Mouse (Mus musculus) stomach, embryonic 14.5 days (tissue): ENCODE measurements around the gene Usp30. TPM values are rescaled to one million over a fixed set of nuclear protein-coding genes. Genes with fewer than 3 reads are reported as not detected.
A peak's percentile ranks its signal among the peaks of the same experiment; 100 is the strongest.

Experiments
- ATAC-seq: fragments of 200-750 bp; cut with Nextera tagmentation; 2 replicates; pipeline ENCODE4 v1.8.0; 2017; ENCODE audit warnings: low read depth, moderate TSS enrichment; ENCODE audit not compliant: insufficient number of reproducible peaks, insufficient read depth, low FRiP score
- H3K27ac ChIP-seq: fragments of 300-500 bp; sonication (generic); 2 replicates; pipeline ENCODE4 v1.5.1; 2014; ENCODE audit warnings: mild to moderate bottlenecking, low read length, moderate library complexity, mixed read lengths
- H3K27me3 ChIP-seq: fragments of 300-500 bp; sonication (generic); 2 replicates; pipeline ENCODE4 v1.6.1; 2014; ENCODE audit warnings: low read length, control low read depth, mixed read lengths; ENCODE audit not compliant: control insufficient read depth, insufficient read depth
- H3K36me3 ChIP-seq: fragments of 300-500 bp; sonication (generic); 2 replicates; pipeline ENCODE4 v1.6.1; 2014; ENCODE audit warnings: mild to moderate bottlenecking, control low read depth, low read length, moderate library complexity, mixed read lengths; ENCODE audit not compliant: control insufficient read depth, insufficient read depth
- H3K4me1 ChIP-seq: fragments of 300-500 bp; sonication (generic); 2 replicates; pipeline ENCODE4 v1.6.1; 2014; ENCODE audit warnings: low read length, control low read depth, mixed read lengths; ENCODE audit not compliant: control insufficient read depth, insufficient read depth
- H3K4me2 ChIP-seq: fragments of 300-500 bp; sonication (generic); replicated peaks from 2 replicates; pipeline ENCODE4 v1.6.1; 2014; ENCODE audit warnings: low read depth, low read length, control low read depth
- H3K4me3 ChIP-seq: fragments of 300-500 bp; sonication (generic); 2 replicates; pipeline ENCODE4 v1.5.1; 2014; ENCODE audit warnings: low read depth, low read length, control low read depth
- H3K9ac ChIP-seq: fragments of 300-500 bp; sonication (generic); replicated peaks from 2 replicates; pipeline ENCODE4 v1.6.1; 2014; ENCODE audit warnings: low read depth, mild to moderate bottlenecking, control low read depth, low read length, moderate library complexity, mixed read lengths
- H3K9me3 ChIP-seq: fragments of 300-500 bp; sonication (generic); 2 replicates; pipeline ENCODE4 v1.6.1; 2016; ENCODE audit warnings: low read depth, low read length, control low read depth; ENCODE audit not compliant: control insufficient read depth
- WGBS: fragments of 180-500 bp; shearing (Covaris S2); extraction: QIAGEN DNeasy Blood & Tissue Kit; methylation state at CpG from one replicate; pipeline ENCODE4 v1.1.7; 2014; 5-methylcytosine and 5-hydroxymethylcytosine counted together
- polyA plus RNA-seq: library from polyadenylated mRNA; unstranded; fragments of >200 nt; fragmentation: Nextera tagmentation; extraction: Ambion mirVana; gene quantifications from 2 replicates; pipeline ENCODE4 v1.2.1, GENCODE M21; 2014

The Usp30 gene
- polyA plus RNA-seq, 1 experiment from 2014 or later, result 10.2 TPM

GRCm38 (mm10) chr5:114077009-114077408 lies 11.7 kb downstream of the Usp30 start:
- H3K27me3 ChIP-seq, result no peaks in the 10 kb centered on the region
- H3K9ac ChIP-seq, result no peak overlapping the region
- H3K36me3 ChIP-seq, result no peaks in the 10 kb centered on the region
- no peaks in the 10 kb centered on the region for H3K4me1 ChIP-seq
- 66% methylated on average over 8 of the region's 8 CpGs for WGBS
- H3K27ac ChIP-seq, result no peak overlapping the region
- no peak for ATAC-seq
- H3K9me3 ChIP-seq, result no peaks in the 10 kb centered on the region
- H3K4me2 ChIP-seq, result no peak overlapping the region
- H3K4me3 ChIP-seq, result no peak overlapping the region

- Histone ChIP-seq H3K36me3 (no peaks in the 10 kb centered on the region), H3K4me2 (no peak overlapping the region), H3K9me3 (no peaks in the 10 kb centered on the region), H3K27me3 (no peaks in the 10 kb centered on the region), H3K27ac (no peak overlapping the region), H3K4me1 (no peaks in the 10 kb centered on the region), H3K9ac (no peak overlapping the region), H3K4me3 (no peak overlapping the region)
- no peak for ATAC-seq
- WGBS, result 67% methylated on average over 14 of the region's 14 CpGs
Measured at GRCm38 (mm10) chr5:114085501-114085900, 20.2 kb downstream of the Usp30 start.

GRCm38 (mm10) chr5:114087875-114088480 lies 22.7 kb downstream of the Usp30 start:
- Histone ChIP-seq H3K27me3 (no peaks in the 10 kb centered on the region), H3K27ac (no peak overlapping the region), H3K9me3 (no peaks in the 10 kb centered on the region), H3K4me3 (no peak overlapping the region), H3K4me2 (no peak overlapping the region), H3K9ac (no peak overlapping the region), H3K36me3 (no peaks in the 10 kb centered on the region), H3K4me1 (0 out of 2 replicates have a peak, but pooled peaks cover 4% of the 10 kb centered on the region)
- ATAC-seq, result no peak
- WGBS, result 71% methylated on average over 12 of the region's 12 CpGs

- Histone ChIP-seq H3K27me3 (no peaks in the 10 kb centered on the region), H3K4me3 (no peak overlapping the region), H3K4me1 (0 out of 2 replicates have a peak, but pooled peaks cover 4% of the 10 kb centered on the region), H3K27ac (no peak overlapping the region), H3K9me3 (no peaks in the 10 kb centered on the region), H3K4me2 (peak overlapping the region; percentile 37; the same call in 1 of the 2 replicates), H3K36me3 (no peaks in the 10 kb centered on the region), H3K9ac (no peak overlapping the region)
- WGBS, result 24% methylated on average over 7 of the region's 7 CpGs
- ATAC-seq, result no peak
Measured at GRCm38 (mm10) chr5:114090421-114091013, 25.3 kb downstream of the Usp30 start.

- Histone ChIP-seq H3K27me3 (no peaks in the 10 kb centered on the region), H3K9ac (no peak within 1 kb of the TSS), H3K4me1 (0 out of 2 replicates have a peak, but pooled peaks cover 4% of the 10 kb centered on the region), H3K4me3 (peak within 1 kb of the TSS; percentile 3; the same call in 1 of the 2 replicates), H3K36me3 (no peaks in the 10 kb centered on the region), H3K27ac (no peak within 1 kb of the TSS), H3K4me2 (peak within 1 kb of the TSS; percentile 37), H3K9me3 (no peaks in the 10 kb centered on the region)
- no peak for ATAC-seq
- 2% methylated on average over 40 of the region's 40 CpGs for WGBS
Measured at GRCm38 (mm10) chr5:114091057-114091807, 26.0 kb downstream of the Usp30 start, which contains the start of gene Svop. Svop (minus strand) TSS chr5:114091570.

- ATAC-seq, result peak; percentile 90
- Histone ChIP-seq H3K36me3 (peaks cover 5% of the 10 kb centered on the region), H3K27me3 (no peaks in the 10 kb centered on the region), H3K9ac (peak overlapping the region; percentile 93), H3K4me3 (peak overlapping the region; percentile 78), H3K4me2 (peak overlapping the region; percentile 94), H3K27ac (no peak overlapping the region), H3K4me1 (peaks cover 7% of the 10 kb centered on the region), H3K9me3 (no peaks in the 10 kb centered on the region)
- 7% methylated on average over 37 of the region's 37 CpGs for WGBS
Measured at GRCm38 (mm10) chr5:114099709-114100389, 34.6 kb downstream of the Usp30 start.

GRCm38 (mm10) chr5:114100390-114101099 lies 35.3 kb downstream of the Usp30 start:
- H3K4me2 ChIP-seq, result peak overlapping the region; percentile 94
- H3K27ac ChIP-seq, result no peak overlapping the region
- no peaks in the 10 kb centered on the region for H3K9me3 ChIP-seq
- peak overlapping the region; percentile 78 for H3K4me3 ChIP-seq
- peak; percentile 56; the same call in 1 of the 2 replicates for ATAC-seq
- peak overlapping the region; percentile 93 for H3K9ac ChIP-seq
- H3K36me3 ChIP-seq, result peaks cover 6% of the 10 kb centered on the region
- H3K27me3 ChIP-seq, result no peaks in the 10 kb centered on the region
- H3K4me1 ChIP-seq, result peaks cover 7% of the 10 kb centered on the region
- 2% methylated on average over 63 of the region's 64 CpGs for WGBS

GRCm38 (mm10) chr5:114101873-114102272 lies 36.6 kb downstream of the Usp30 start:
- ATAC-seq, result no peak
- 86% methylated on average over 4 of the region's 4 CpGs for WGBS
- peaks cover 7% of the 10 kb centered on the region for H3K4me1 ChIP-seq
- no peaks in the 10 kb centered on the region for H3K9me3 ChIP-seq
- H3K4me2 ChIP-seq, result no peak overlapping the region
- peaks cover 13% of the 10 kb centered on the region for H3K36me3 ChIP-seq
- no peak overlapping the region for H3K4me3 ChIP-seq
- no peak overlapping the region for H3K9ac ChIP-seq
- H3K27ac ChIP-seq, result no peak overlapping the region
- H3K27me3 ChIP-seq, result no peaks in the 10 kb centered on the region
